Mouse (Mus musculus): Measurements from ENCODE around the gene Tns1. TPM values are rescaled to one million over a fixed set of nuclear protein-coding genes. Genes with fewer than 3 reads are reported as not detected.

Gene Tns1
- polyA plus RNA-seq, 1 experiment = 400 TPM

DNA sequence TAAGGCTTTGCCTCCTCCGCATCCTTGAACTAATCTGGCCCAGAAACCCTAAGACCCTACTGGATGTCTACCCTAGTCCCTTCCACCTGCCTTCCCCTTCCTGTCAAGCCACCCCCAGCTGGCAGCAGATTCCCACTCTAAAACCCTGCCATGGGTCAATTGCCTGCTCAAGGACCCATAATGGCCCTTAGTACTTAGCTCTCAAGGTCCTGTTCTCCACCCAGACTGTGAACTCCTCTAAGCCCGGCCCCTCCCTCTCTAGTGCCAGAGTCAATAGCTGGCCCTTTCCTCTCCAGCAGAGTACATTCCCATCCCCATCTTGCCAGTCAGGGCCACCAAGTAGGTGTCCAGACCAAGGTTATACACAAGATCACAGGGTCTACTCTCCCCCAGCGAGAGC lies 115.3 kb downstream of the Tns1 start:
- H3K27me3 ChIP-seq (replicated peaks; ENCODE audit: control insufficient read depth, insufficient read depth, low read length) = no peaks in the 10 kb centered on the region
- TF ChIP-seq POLR2A (IDR thresholded peaks at IDR 0.05; ENCODE audit: low read depth, low read length) (no peak), CTCF (conservative IDR thresholded peaks at IDR 0.05; ENCODE audit: insufficient read depth, insufficient read length, low read depth, low read length) (no peak)
- peaks cover 77% of the 10 kb centered on the region for H3K4me1 ChIP-seq (ENCODE audit: control insufficient read depth, insufficient read depth, low read length)
- H3K36me3 ChIP-seq (ENCODE audit: control insufficient read depth, insufficient read depth, low read length) = no peaks in the 10 kb centered on the region; the same call in 1 of the 2 replicates
- WGBS = 38% methylated on average over 3 of the region's 3 CpGs
- peak; percentile 85 for DNase-seq
- peak overlapping the region; percentile 99 for H3K27ac ChIP-seq (ENCODE audit: insufficient read depth, low read depth, low read length)
- no peak overlapping the region for H3K4me3 ChIP-seq (ENCODE audit: insufficient read depth, low read depth, low read length)

GRCm38 (mm10) chr1:74008498-74008897 lies 115.8 kb downstream of the Tns1 start:
- WGBS = 1% methylated on average over 5 of the region's 5 CpGs
- peak; percentile 90 for DNase-seq

GRCm38 (mm10) chr1:74007398-74008050 lies 116.7 kb downstream of the Tns1 start:
- peak; percentile 87 for DNase-seq
- Histone ChIP-seq H3K4me3 (ENCODE audit: insufficient read depth, low read depth, low read length) (no peak overlapping the region), H3K27ac (ENCODE audit: insufficient read depth, low read depth, low read length) (peak overlapping the region; percentile 99), H3K36me3 (ENCODE audit: control insufficient read depth, insufficient read depth, low read length) (peaks cover under 1% of the 10 kb centered on the region; the same call in 1 of the 2 replicates), H3K27me3 (replicated peaks; ENCODE audit: control insufficient read depth, insufficient read depth, low read length) (no peaks in the 10 kb centered on the region), H3K4me1 (ENCODE audit: control insufficient read depth, insufficient read depth, low read length) (peaks cover 80% of the 10 kb centered on the region)
- 13% methylated on average over 7 of the region's 7 CpGs for WGBS
- TF ChIP-seq CTCF (conservative IDR thresholded peaks at IDR 0.05; ENCODE audit: insufficient read depth, insufficient read length, low read depth, low read length) (no peak), POLR2A (IDR thresholded peaks at IDR 0.05; ENCODE audit: low read depth, low read length) (no peak)

More at GRCm38 (mm10) chr1:74008498-74008897, 115.8 kb downstream of the Tns1 start:
- H3K27me3 ChIP-seq (replicated peaks; ENCODE audit: control insufficient read depth, insufficient read depth, low read length) = no peaks in the 10 kb centered on the region
- TF ChIP-seq POLR2A (IDR thresholded peaks at IDR 0.05; ENCODE audit: low read depth, low read length) (no peak), CTCF (conservative IDR thresholded peaks at IDR 0.05; ENCODE audit: insufficient read depth, insufficient read length, low read depth, low read length) (no peak)
- peaks cover 77% of the 10 kb centered on the region for H3K4me1 ChIP-seq (ENCODE audit: control insufficient read depth, insufficient read depth, low read length)
- H3K4me3 ChIP-seq (ENCODE audit: insufficient read depth, low read depth, low read length) = no peak overlapping the region
- no peaks in the 10 kb centered on the region; the same call in 1 of the 2 replicates for H3K36me3 ChIP-seq (ENCODE audit: control insufficient read depth, insufficient read depth, low read length)
- H3K27ac ChIP-seq (ENCODE audit: insufficient read depth, low read depth, low read length) = peak overlapping the region; percentile 99

DNA sequence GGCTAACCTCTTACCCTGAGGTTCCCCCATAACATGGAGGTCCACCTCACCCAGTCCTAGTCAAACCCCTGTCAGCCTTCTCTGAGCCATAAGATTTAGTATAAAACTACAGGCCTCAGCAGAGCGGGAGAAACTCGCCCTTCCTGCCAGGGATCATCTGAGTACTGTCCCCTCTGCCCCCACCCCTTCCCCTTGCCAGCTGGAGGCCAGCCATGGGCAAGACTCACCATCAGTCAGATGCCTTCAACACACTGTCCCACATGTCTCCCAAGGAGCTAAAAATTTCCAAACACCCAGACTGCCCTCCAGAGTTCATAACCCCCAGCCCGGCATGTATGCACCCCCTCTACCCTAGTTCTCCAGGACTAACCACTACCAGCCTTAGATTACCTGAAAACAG lies 119.2 kb downstream of the Tns1 start:
- DNase-seq = peak; percentile 93
- TF ChIP-seq CTCF (conservative IDR thresholded peaks at IDR 0.05; ENCODE audit: insufficient read depth, insufficient read length, low read depth, low read length) = no peak
- no peak for TF ChIP-seq POLR2A (IDR thresholded peaks at IDR 0.05; ENCODE audit: low read depth, low read length)
- H3K36me3 ChIP-seq (ENCODE audit: control insufficient read depth, insufficient read depth, low read length) = peaks cover 6% of the 10 kb centered on the region; the same call in 1 of the 2 replicates
- WGBS = 14% methylated on average over 3 of the region's 3 CpGs
- peak overlapping the region; percentile 89 for H3K27ac ChIP-seq (ENCODE audit: insufficient read depth, low read depth, low read length)
- H3K27me3 ChIP-seq (replicated peaks; ENCODE audit: control insufficient read depth, insufficient read depth, low read length) = no peaks in the 10 kb centered on the region
- H3K4me3 ChIP-seq (ENCODE audit: insufficient read depth, low read depth, low read length) = no peak overlapping the region
- peaks cover 93% of the 10 kb centered on the region for H3K4me1 ChIP-seq (ENCODE audit: control insufficient read depth, insufficient read depth, low read length)

DNA sequence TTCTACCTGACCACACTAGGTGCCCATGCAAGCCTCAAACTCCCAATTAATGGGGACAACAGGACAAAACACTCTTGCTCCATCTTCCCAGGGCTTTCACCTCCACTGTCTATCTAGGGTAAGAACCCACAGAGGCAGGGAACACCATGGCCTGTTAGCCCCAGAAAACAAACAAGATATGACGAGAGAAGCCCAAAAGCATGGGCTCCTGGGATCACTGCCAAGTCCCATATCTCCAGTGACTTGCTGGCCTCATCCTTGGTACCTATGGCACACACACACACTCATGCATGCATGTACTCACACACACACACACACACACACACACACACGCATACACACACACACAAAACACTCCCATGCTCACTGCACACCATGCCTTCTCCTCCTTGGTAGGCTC lies 120.5 kb downstream of the Tns1 start:
- peaks cover 92% of the 10 kb centered on the region for H3K4me1 ChIP-seq (ENCODE audit: control insufficient read depth, insufficient read depth, low read length)
- H3K36me3 ChIP-seq (ENCODE audit: control insufficient read depth, insufficient read depth, low read length) = peaks cover 6% of the 10 kb centered on the region; the same call in 1 of the 2 replicates
- no peaks in the 10 kb centered on the region for H3K27me3 ChIP-seq (replicated peaks; ENCODE audit: control insufficient read depth, insufficient read depth, low read length)
- peak overlapping the region; percentile 5 for H3K27ac ChIP-seq (ENCODE audit: insufficient read depth, low read depth, low read length)
- no peak for DNase-seq
- TF ChIP-seq CTCF (conservative IDR thresholded peaks at IDR 0.05; ENCODE audit: insufficient read depth, insufficient read length, low read depth, low read length) = no peak
- no peak for TF ChIP-seq POLR2A (IDR thresholded peaks at IDR 0.05; ENCODE audit: low read depth, low read length)
- 49% methylated on average over 2 of the region's 2 CpGs for WGBS
- no peak overlapping the region for H3K4me3 ChIP-seq (ENCODE audit: insufficient read depth, low read depth, low read length)

- Histone ChIP-seq H3K36me3 (ENCODE audit: control insufficient read depth, insufficient read depth, low read length) (peaks cover 16% of the 10 kb centered on the region), H3K27ac (ENCODE audit: insufficient read depth, low read depth, low read length) (peak overlapping the region; percentile 87), H3K4me3 (ENCODE audit: insufficient read depth, low read depth, low read length) (no peak overlapping the region), H3K27me3 (replicated peaks; ENCODE audit: control insufficient read depth, insufficient read depth, low read length) (no peaks in the 10 kb centered on the region), H3K4me1 (ENCODE audit: control insufficient read depth, insufficient read depth, low read length) (peaks cover 90% of the 10 kb centered on the region)
- WGBS = 29% methylated on average over 10 of the region's 10 CpGs
- peak; percentile 54 for DNase-seq
- no peak for TF ChIP-seq CTCF (conservative IDR thresholded peaks at IDR 0.05; ENCODE audit: insufficient read depth, insufficient read length, low read depth, low read length)
- no peak for TF ChIP-seq POLR2A (IDR thresholded peaks at IDR 0.05; ENCODE audit: low read depth, low read length)
Observed at GRCm38 (mm10) chr1:74001449-74001820, 122.8 kb downstream of the Tns1 start.

GRCm38 (mm10) chr1:74000810-74001448 lies 123.3 kb downstream of the Tns1 start:
- peaks cover 90% of the 10 kb centered on the region for H3K4me1 ChIP-seq (ENCODE audit: control insufficient read depth, insufficient read depth, low read length)

More at GRCm38 (mm10) chr1:74000810-74001448, 123.3 kb downstream of the Tns1 start:
- no peaks in the 10 kb centered on the region for H3K27me3 ChIP-seq (replicated peaks; ENCODE audit: control insufficient read depth, insufficient read depth, low read length)
- 63% methylated on average over 2 of the region's 2 CpGs for WGBS
- H3K27ac ChIP-seq (ENCODE audit: insufficient read depth, low read depth, low read length) = peak overlapping the region; percentile 87
- no peak overlapping the region for H3K4me3 ChIP-seq (ENCODE audit: insufficient read depth, low read depth, low read length)
- no peak for DNase-seq
- peaks cover 20% of the 10 kb centered on the region for H3K36me3 ChIP-seq (ENCODE audit: control insufficient read depth, insufficient read depth, low read length)
- no peak for TF ChIP-seq POLR2A (IDR thresholded peaks at IDR 0.05; ENCODE audit: low read depth, low read length)
- TF ChIP-seq CTCF (conservative IDR thresholded peaks at IDR 0.05; ENCODE audit: insufficient read depth, insufficient read length, low read depth, low read length) = no peak
